Mouse (Mus musculus): ENCODE measurements around the gene Cdiptos. TPM values are rescaled to one million over a fixed set of nuclear protein-coding genes. Genes with fewer than 3 reads are reported as not detected.

The Cdiptos gene
- polyA plus RNA-seq, 1 experiment from 2014 or later, result 2.8 TPM

DNA sequence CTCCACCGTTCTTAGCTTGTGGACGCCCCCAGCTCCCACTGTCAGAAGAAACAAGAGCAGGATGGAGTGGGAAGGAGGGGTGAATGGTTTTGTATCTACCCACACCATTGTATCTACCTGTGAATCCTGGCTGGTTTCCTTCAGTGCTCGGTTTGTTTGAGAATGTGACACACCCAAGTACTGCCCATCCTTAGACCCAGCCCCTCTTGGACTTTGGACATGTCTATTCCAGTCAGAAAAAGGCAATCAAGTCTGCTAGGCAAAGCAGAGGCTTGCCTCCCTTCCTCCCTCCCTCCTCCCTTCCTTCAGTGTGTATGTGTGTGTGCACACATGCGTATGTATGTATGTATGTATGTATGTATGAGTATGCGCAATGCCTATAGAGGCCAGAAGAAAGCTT lies 27.7 kb upstream of the Cdiptos start:
- no peak overlapping the region for H3K27ac ChIP-seq
- 87% methylated on average over 5 of the region's 5 CpGs for WGBS
- ATAC-seq (replicated peaks; ENCODE audit: low FRiP score, low read depth), result no peak

DNA sequence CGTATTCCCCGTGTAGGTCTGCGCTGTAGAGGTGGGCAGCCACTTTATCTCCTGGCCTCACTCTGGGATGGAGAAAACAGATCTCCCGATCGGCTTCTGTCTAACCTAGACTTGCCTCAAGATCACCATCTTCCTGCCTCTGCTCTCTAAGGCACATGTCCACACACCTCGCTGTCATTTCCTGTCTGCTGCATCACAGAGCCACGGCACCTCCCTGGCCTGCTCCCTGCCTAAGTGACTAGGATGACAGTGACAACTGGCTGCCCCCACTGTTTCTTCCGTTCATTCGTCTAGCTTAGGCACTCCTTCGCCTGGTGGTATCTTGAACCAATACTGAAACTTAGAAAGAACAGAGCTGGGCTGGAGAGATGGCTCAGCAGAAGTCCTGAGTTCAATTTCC lies 23.7 kb upstream of the Cdiptos start:
- Histone ChIP-seq H3K4me3 (replicated peaks; ENCODE audit: low read depth, low read length) (no peak overlapping the region), H3K9ac (ENCODE audit: low read depth, low read length) (no peak overlapping the region), H3K4me1 (replicated peaks; ENCODE audit: insufficient read depth, low read length) (no peaks in the 10 kb centered on the region), H3K27ac (no peak overlapping the region), H3K36me3 (ENCODE audit: insufficient read depth, low read length) (peaks cover 3% of the 10 kb centered on the region; the same call in 1 of the 2 replicates), H3K9me3 (replicated peaks; ENCODE audit: low read length) (no peaks in the 10 kb centered on the region), H3K27me3 (ENCODE audit: insufficient read depth, low read length) (no peaks in the 10 kb centered on the region), H3K4me2 (ENCODE audit: low read length) (no peak overlapping the region)
- WGBS, result 76% methylated on average over 10 of the region's 10 CpGs
- no peak for ATAC-seq (replicated peaks; ENCODE audit: low FRiP score, low read depth)
- no peak for TF ChIP-seq CTCF (IDR thresholded peaks at IDR 0.05; ENCODE audit: low read depth)
- DNase-seq (ENCODE audit: low spot score), result no peak

More for the DNA sequence above, 27.7 kb upstream of the Cdiptos start:
- DNase-seq (ENCODE audit: low spot score), result no peak
- H3K4me2 ChIP-seq (ENCODE audit: low read length), result no peak overlapping the region
- TF ChIP-seq CTCF (IDR thresholded peaks at IDR 0.05; ENCODE audit: low read depth), result no peak
- H3K4me3 ChIP-seq (replicated peaks; ENCODE audit: low read depth, low read length), result no peak overlapping the region
- H3K4me1 ChIP-seq (replicated peaks; ENCODE audit: insufficient read depth, low read length), result 0 out of 2 replicates have a peak, but pooled peaks cover 3% of the 10 kb centered on the region
- H3K9me3 ChIP-seq (replicated peaks; ENCODE audit: low read length), result no peaks in the 10 kb centered on the region
- H3K27me3 ChIP-seq (ENCODE audit: insufficient read depth, low read length), result no peaks in the 10 kb centered on the region
- H3K9ac ChIP-seq (ENCODE audit: low read depth, low read length), result no peak overlapping the region
- no peaks in the 10 kb centered on the region for H3K36me3 ChIP-seq (ENCODE audit: insufficient read depth, low read length)

DNA sequence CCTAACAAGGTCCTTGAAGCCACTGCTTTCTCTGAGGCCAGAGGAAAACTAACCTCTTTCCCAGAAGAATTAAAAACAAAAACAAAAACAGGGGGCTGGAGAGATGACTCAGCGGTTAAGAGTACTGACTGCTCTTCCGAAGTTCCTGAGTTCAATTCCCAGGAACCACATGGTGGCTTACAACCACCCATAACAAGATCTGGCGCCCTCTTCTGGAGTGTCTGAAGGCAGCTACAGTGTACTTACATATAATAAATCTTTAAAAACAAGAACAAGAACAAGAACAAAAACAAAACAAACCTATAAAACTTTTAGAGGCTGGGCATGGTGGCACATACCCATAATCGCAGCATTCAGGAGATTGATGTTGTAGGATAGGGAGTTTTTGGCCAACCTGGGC lies 20.6 kb upstream of the Cdiptos start:
- WGBS, result 86% methylated on average over 4 of the region's 4 CpGs
- H3K4me1 ChIP-seq (replicated peaks; ENCODE audit: insufficient read depth, low read length), result no peaks in the 10 kb centered on the region
- H3K27me3 ChIP-seq (ENCODE audit: insufficient read depth, low read length), result no peaks in the 10 kb centered on the region
- H3K27ac ChIP-seq, result no peak overlapping the region
- H3K36me3 ChIP-seq (ENCODE audit: insufficient read depth, low read length), result peaks cover 8% of the 10 kb centered on the region
- TF ChIP-seq CTCF (IDR thresholded peaks at IDR 0.05; ENCODE audit: low read depth), result peak; percentile 47; the same call in 1 of the 2 replicates
- no peak for ATAC-seq (replicated peaks; ENCODE audit: low FRiP score, low read depth)
- no peak overlapping the region for H3K4me2 ChIP-seq (ENCODE audit: low read length)
- no peak overlapping the region for H3K9ac ChIP-seq (ENCODE audit: low read depth, low read length)
- DNase-seq (ENCODE audit: low spot score), result no peak
- H3K9me3 ChIP-seq (replicated peaks; ENCODE audit: low read length), result no peaks in the 10 kb centered on the region
- no peak overlapping the region for H3K4me3 ChIP-seq (replicated peaks; ENCODE audit: low read depth, low read length)

DNA sequence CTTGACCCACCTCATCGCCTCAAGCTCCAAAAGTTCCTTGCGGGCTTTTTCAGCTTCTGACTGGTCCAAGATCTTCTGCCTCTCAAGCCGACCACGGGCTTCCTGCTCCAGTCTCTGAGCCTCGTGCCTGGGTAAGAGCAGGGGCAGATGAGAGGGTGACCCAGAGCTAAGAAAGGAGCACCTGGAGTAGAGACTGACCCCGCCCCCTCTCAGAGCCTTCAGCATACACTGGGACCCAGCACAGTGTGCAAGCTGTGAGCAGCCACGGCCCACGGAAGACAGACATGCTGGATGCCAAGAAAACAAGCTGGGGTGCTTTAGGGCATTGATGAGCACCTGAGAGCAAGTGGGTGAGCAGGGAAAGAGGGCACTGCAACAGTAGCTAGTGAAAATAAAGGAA lies 12.9 kb upstream of the Cdiptos start:
- Histone ChIP-seq H3K27me3 (ENCODE audit: insufficient read depth, low read length) (no peaks in the 10 kb centered on the region), H3K36me3 (ENCODE audit: insufficient read depth, low read length) (peaks cover 8% of the 10 kb centered on the region; the same call in 1 of the 2 replicates), H3K9me3 (replicated peaks; ENCODE audit: low read length) (no peaks in the 10 kb centered on the region), H3K9ac (ENCODE audit: low read depth, low read length) (no peak overlapping the region), H3K27ac (no peak overlapping the region), H3K4me2 (ENCODE audit: low read length) (no peak overlapping the region), H3K4me3 (replicated peaks; ENCODE audit: low read depth, low read length) (no peak overlapping the region), H3K4me1 (replicated peaks; ENCODE audit: insufficient read depth, low read length) (no peaks in the 10 kb centered on the region)
- 75% methylated on average over 8 of the region's 8 CpGs for WGBS
- TF ChIP-seq CTCF (IDR thresholded peaks at IDR 0.05; ENCODE audit: low read depth), result no peak
- ATAC-seq (replicated peaks; ENCODE audit: low FRiP score, low read depth) (no peak), DNase-seq (ENCODE audit: low spot score) (no peak)

DNA sequence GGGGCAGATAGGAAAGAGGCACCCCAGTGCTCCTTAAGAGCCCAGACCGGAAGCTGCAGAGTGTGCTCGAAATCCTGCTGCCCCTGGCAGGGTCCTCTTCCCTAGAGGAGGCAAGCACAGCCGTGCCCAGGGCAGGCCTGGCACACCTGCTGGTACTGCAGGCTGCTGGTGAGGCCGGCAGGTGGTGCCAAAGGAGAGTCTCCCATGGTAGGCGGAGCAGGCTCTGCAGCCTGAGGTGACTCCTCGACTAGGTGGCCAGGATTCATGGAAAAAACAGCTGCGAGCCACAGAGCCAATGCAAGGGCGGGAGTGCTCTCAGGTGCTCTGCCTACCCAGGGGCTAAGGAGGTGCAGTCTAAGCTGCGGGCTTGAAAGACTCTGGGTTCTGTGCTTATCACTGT lies 10.4 kb upstream of the Cdiptos start:
- DNase-seq (ENCODE audit: low spot score) (peak; percentile 61), ATAC-seq (replicated peaks; ENCODE audit: low FRiP score, low read depth) (peak; percentile 76; the same call in 1 of the 2 replicates)
- Histone ChIP-seq H3K27me3 (ENCODE audit: insufficient read depth, low read length) (no peaks in the 10 kb centered on the region), H3K4me1 (replicated peaks; ENCODE audit: insufficient read depth, low read length) (no peaks in the 10 kb centered on the region), H3K9ac (ENCODE audit: low read depth, low read length) (no peak overlapping the region), H3K27ac (no peak overlapping the region), H3K36me3 (ENCODE audit: insufficient read depth, low read length) (0 out of 2 replicates have a peak, but pooled peaks cover 3% of the 10 kb centered on the region), H3K4me2 (ENCODE audit: low read length) (no peak overlapping the region), H3K9me3 (replicated peaks; ENCODE audit: low read length) (no peaks in the 10 kb centered on the region), H3K4me3 (replicated peaks; ENCODE audit: low read depth, low read length) (no peak overlapping the region)
- 41% methylated on average over 9 of the region's 9 CpGs for WGBS
- TF ChIP-seq CTCF (IDR thresholded peaks at IDR 0.05; ENCODE audit: low read depth), result peak; percentile 79

GRCm38 (mm10) chr7:126984667-126985444 lies 9.0 kb upstream of the Cdiptos start:
- Histone ChIP-seq H3K27me3 (ENCODE audit: insufficient read depth, low read length) (no peaks in the 10 kb centered on the region), H3K27ac (no peak overlapping the region), H3K9me3 (replicated peaks; ENCODE audit: low read length) (no peaks in the 10 kb centered on the region), H3K36me3 (ENCODE audit: insufficient read depth, low read length) (peaks cover 6% of the 10 kb centered on the region; the same call in 1 of the 2 replicates), H3K4me3 (replicated peaks; ENCODE audit: low read depth, low read length) (no peak overlapping the region), H3K9ac (ENCODE audit: low read depth, low read length) (no peak overlapping the region), H3K4me1 (replicated peaks; ENCODE audit: insufficient read depth, low read length) (no peaks in the 10 kb centered on the region), H3K4me2 (ENCODE audit: low read length) (no peak overlapping the region)
- no peak for TF ChIP-seq CTCF (IDR thresholded peaks at IDR 0.05; ENCODE audit: low read depth)
- no peak for ATAC-seq (replicated peaks; ENCODE audit: low FRiP score, low read depth)
- no peak for DNase-seq (ENCODE audit: low spot score)
- WGBS, result 29% methylated on average over 10 of the region's 10 CpGs

All from kidney, postnatal 0 days (tissue).